ENCODE assay signal across 8 mouse cellular contexts in genomic region chr2:180701053-180701766, GRCm38 (mm10). TPM values are rescaled to one million over a fixed set of nuclear protein-coding genes. Genes with fewer than 3 reads are reported as not detected.
DNase-seq lines count a peak whose midpoint lies in the region; ATAC-seq and TF ChIP-seq lines count a peak whose summit lies in the region.

No protein-coding gene starts in this region.

- peak; percentile 40 for DNase-seq in adrenal gland, postnatal 14 days
- no peak for DNase-seq in adrenal gland, postnatal 4 days (ENCODE audit: low spot score in 2 of 2)
- peak; percentile 74 for DNase-seq in 416B (ENCODE audit: low read depth)
- DNase-seq in midbrain, postnatal 0 days (ENCODE audit: low spot score): peak; percentile 31
- no peak for DNase-seq in thymus, postnatal 36 days
- DNase-seq in cerebellum, adult 18-20 months: no peak

- peaks cover 2% of the 10 kb centered on the region; the same call in 1 of the 2 replicates for H3K4me1 ChIP-seq in embryonic fibroblast, embryonic 13.5 days (ENCODE audit: control insufficient read depth, insufficient read depth, low read length)
- H3K4me1 ChIP-seq in intestine, postnatal 0 days (replicated peaks; ENCODE audit: control insufficient read depth, insufficient read depth, low read length): peaks cover 22% of the 10 kb centered on the region
- H3K4me1 ChIP-seq in midbrain, postnatal 0 days (ENCODE audit: insufficient read depth, low read length): peaks cover 8% of the 10 kb centered on the region

- no peak for TF ChIP-seq CTCF in embryonic fibroblast, embryonic 13.5 days (IDR thresholded peaks at IDR 0.05; ENCODE audit: borderline replicate concordance, insufficient read depth, low read length)
- TF ChIP-seq CTCF in intestine, postnatal 0 days (IDR thresholded peaks at IDR 0.05; ENCODE audit: low read depth): no peak
- TF ChIP-seq CTCF in midbrain, postnatal 0 days (IDR thresholded peaks at IDR 0.05): no peak

- peak overlapping the region; percentile 66 for H3K4me3 ChIP-seq in embryonic fibroblast, embryonic 13.5 days (ENCODE audit: insufficient read depth, low read length)
- H3K4me3 ChIP-seq in intestine, postnatal 0 days (ENCODE audit: low read depth, low read length): peak overlapping the region; percentile 82
- peak overlapping the region; percentile 79 for H3K4me3 ChIP-seq in midbrain, postnatal 0 days (ENCODE audit: low read depth, low read length)

- no peaks in the 10 kb centered on the region for H3K36me3 ChIP-seq in intestine, postnatal 0 days (ENCODE audit: control insufficient read depth, insufficient read depth)
- no peaks in the 10 kb centered on the region for H3K36me3 ChIP-seq in midbrain, postnatal 0 days (ENCODE audit: insufficient read depth, low read length)

- H3K9me3 ChIP-seq in intestine, postnatal 0 days (ENCODE audit: control insufficient read depth): no peaks in the 10 kb centered on the region
- no peaks in the 10 kb centered on the region for H3K9me3 ChIP-seq in midbrain, postnatal 0 days (ENCODE audit: low read length)

- ATAC-seq in intestine, postnatal 0 days: no peak
- no peak; the same call in 1 of the 2 replicates for ATAC-seq in midbrain, postnatal 0 days (ENCODE audit: low FRiP score)

- H3K27ac ChIP-seq in embryonic fibroblast, embryonic 13.5 days (ENCODE audit: insufficient read depth, low read length): peak overlapping the region; percentile 90
- H3K27ac ChIP-seq in intestine, postnatal 0 days (ENCODE audit: low read depth, low read length): peak overlapping the region; percentile 99
- H3K27ac ChIP-seq in midbrain, postnatal 0 days (ENCODE audit: low read depth, low read length): peak overlapping the region; percentile 98

- peak overlapping the region; percentile 82 for H3K4me2 ChIP-seq in intestine, postnatal 0 days (replicated peaks; ENCODE audit: low read depth)
- peak overlapping the region; percentile 77 for H3K4me2 ChIP-seq in midbrain, postnatal 0 days (ENCODE audit: low read depth, low read length, poor library complexity, severe bottlenecking)

- no peak for TF ChIP-seq POLR2A in embryonic fibroblast, embryonic 13.5 days (IDR thresholded peaks at IDR 0.05; ENCODE audit: low read depth, low read length)

- peak overlapping the region; percentile 99 for H3K9ac ChIP-seq in intestine, postnatal 0 days (ENCODE audit: low read depth, low read length)
- H3K9ac ChIP-seq in midbrain, postnatal 0 days (replicated peaks; ENCODE audit: low read length, poor library complexity, severe bottlenecking): peak overlapping the region; percentile 92

- no peaks in the 10 kb centered on the region for H3K27me3 ChIP-seq in intestine, postnatal 0 days (replicated peaks; ENCODE audit: control insufficient read depth, insufficient read depth, low read length)
- no peaks in the 10 kb centered on the region for H3K27me3 ChIP-seq in midbrain, postnatal 0 days (ENCODE audit: insufficient read depth, low read length)

- WGBS in intestine, postnatal 0 days: 2% methylated on average over 26 of the region's 26 CpGs
- 7% methylated on average over 26 of the region's 26 CpGs for WGBS in midbrain, postnatal 0 days

RNA-seq across cellular contexts. Expression of gene Dido1, which starts 8.6 kb away (rescaled TPM):
- 49.3 and 54.1 TPM in 2 replicates for total RNA-seq in adrenal gland, postnatal 14 days (2021)
- 10 to 100 TPM; 60.8 to 63.3 TPM for total RNA-seq in adrenal gland, postnatal 4 days (2021)
- polyA plus RNA-seq in embryonic fibroblast, embryonic 13.5 days (2011; ENCODE audit: insufficient read length, low read depth, missing spikeins): 29.3 and 31.3 TPM in 2 replicates
- 7.8 and 9.3 TPM in 2 replicates for polyA plus RNA-seq in intestine, postnatal 0 days (2015; fragmentation: Nextera tagmentation; extraction: Ambion mirVana)
- 36.7 and 44.1 TPM in 2 replicates for total RNA-seq in midbrain, postnatal 0 days (2014; rRNA removed)
- polyA plus RNA-seq in midbrain, postnatal 0 days (2015; fragmentation: Nextera tagmentation; extraction: Ambion mirVana): 19.3 and 22.2 TPM in 2 replicates

RNA-seq across cellular contexts. Expression of gene Gid8, which starts 8.7 kb away (rescaled TPM):
- 62.9 and 65.5 TPM in 2 replicates for total RNA-seq in adrenal gland, postnatal 14 days (2021)
- total RNA-seq in adrenal gland, postnatal 4 days (2021): 10 to 100 TPM; 72.6 to 78.2 TPM
- 58.0 and 71.8 TPM in 2 replicates for polyA plus RNA-seq in embryonic fibroblast, embryonic 13.5 days (2011; ENCODE audit: insufficient read length, low read depth, missing spikeins)
- 36.6 and 38.0 TPM in 2 replicates for polyA plus RNA-seq in intestine, postnatal 0 days (2015; fragmentation: Nextera tagmentation; extraction: Ambion mirVana)
- total RNA-seq in midbrain, postnatal 0 days (2014; rRNA removed): 43.6 and 56.4 TPM in 2 replicates
- 44.5 and 46.5 TPM in 2 replicates for polyA plus RNA-seq in midbrain, postnatal 0 days (2015; fragmentation: Nextera tagmentation; extraction: Ambion mirVana)

RNA-seq across cellular contexts. Expression of gene Slc17a9, which starts 23.9 kb away (rescaled TPM):
- 1.2 and 2.5 TPM in 2 replicates for total RNA-seq in adrenal gland, postnatal 14 days (2021)
- 1 to 10 TPM; 2.9 to 3.2 TPM for total RNA-seq in adrenal gland, postnatal 4 days (2021)
- 1.5 and 2.9 TPM in 2 replicates for polyA plus RNA-seq in embryonic fibroblast, embryonic 13.5 days (2011; ENCODE audit: insufficient read length, low read depth, missing spikeins)
- polyA plus RNA-seq in intestine, postnatal 0 days (2015; fragmentation: Nextera tagmentation; extraction: Ambion mirVana): 2.3 and 3.1 TPM in 2 replicates
- total RNA-seq in midbrain, postnatal 0 days (2014; rRNA removed): 0.55 and 1.2 TPM in 2 replicates
- polyA plus RNA-seq in midbrain, postnatal 0 days (2015; fragmentation: Nextera tagmentation; extraction: Ambion mirVana): 0.20 TPM in 1 of 2 replicates, not detected in the other

RNA-seq across cellular contexts. Expression of gene Tcfl5, which starts 58.7 kb away (rescaled TPM):
- total RNA-seq in adrenal gland, postnatal 14 days (2021): 0.15 TPM in 1 of 2 replicates, not detected in the other
- total RNA-seq in adrenal gland, postnatal 4 days (2021): under 1 TPM; 0.34 to 0.90 TPM
- polyA plus RNA-seq in embryonic fibroblast, embryonic 13.5 days (2011; ENCODE audit: insufficient read length, low read depth, missing spikeins): 10.8 and 11.6 TPM in 2 replicates
- polyA plus RNA-seq in intestine, postnatal 0 days (2015; fragmentation: Nextera tagmentation; extraction: Ambion mirVana): 0.07 TPM in 2 replicates
- 5.9 and 7.8 TPM in 2 replicates for total RNA-seq in midbrain, postnatal 0 days (2014; rRNA removed)
- polyA plus RNA-seq in midbrain, postnatal 0 days (2015; fragmentation: Nextera tagmentation; extraction: Ambion mirVana): 0.79 and 1.0 TPM in 2 replicates

Comparison
In these comparisons a context has a peak if more than half of its experiments do, and no peak if none do; other contexts are left out.
1. DNase-seq: peak in adrenal gland, postnatal 14 days (single experiment), 416B (single experiment) and midbrain, postnatal 0 days (single experiment); none in adrenal gland, postnatal 4 days (0 of 2), thymus, postnatal 36 days (0 of 2) and cerebellum, adult 18-20 months (0 of 2).
2. Peak in every context shown above with its lines, with median percentiles within 50 percentile points of each other: H3K27ac ChIP-seq and H3K4me3 ChIP-seq.